Mouse (Mus musculus): ENCODE data around the gene Vmn2r29. TPM values are rescaled to one million over a fixed set of nuclear protein-coding genes. Genes with fewer than 3 reads are reported as not detected.
"Not testable (repeated sequence)": the region's sequence is repeated elsewhere in the genome, so short reads cannot be mapped to it uniquely, and the experiment has no call there.

Gene Vmn2r29
- 0.08 and 0.24 TPM in 2 replicates for polyA plus RNA-seq (2016; fragmentation: Nextera tagmentation; extraction: Ambion mirVana)

DNA sequence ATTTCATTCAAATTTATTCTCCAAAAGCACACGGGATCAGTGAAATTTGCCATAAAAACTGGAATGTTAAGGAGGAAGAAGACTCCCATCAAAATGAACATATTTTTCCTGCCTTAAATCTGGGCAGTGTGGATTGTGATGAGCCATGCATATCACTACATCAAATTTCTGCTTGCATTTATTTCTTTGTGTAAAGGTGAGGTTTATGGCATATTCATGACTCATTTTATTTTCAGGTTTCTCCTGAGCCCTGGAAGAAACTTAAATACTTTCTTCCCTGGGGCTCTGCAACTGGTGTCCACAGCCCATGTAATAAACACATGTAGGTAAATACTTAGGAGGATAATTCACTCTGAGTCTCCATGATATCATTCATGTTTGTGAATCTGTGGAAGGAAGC, at the start of gene Vmn2r29:
Gene Vmn2r29 (minus strand): TSS at position 101 of the 400 bp plus-strand sequence.
- H3K27me3 ChIP-seq (replicated peaks); ATAC-seq (ENCODE audit: insufficient number of reproducible peaks, low FRiP score); H3K9ac ChIP-seq; H3K27ac ChIP-seq (ENCODE audit: poor library complexity, severe bottlenecking); H3K4me2 ChIP-seq; H3K36me3 ChIP-seq; H3K4me3 ChIP-seq; H3K4me1 ChIP-seq (replicated peaks); H3K9me3 ChIP-seq (replicated peaks): not testable (repeated sequence)
- no CpG with 5 or more reads among the region's 1 CpGs for WGBS

DNA sequence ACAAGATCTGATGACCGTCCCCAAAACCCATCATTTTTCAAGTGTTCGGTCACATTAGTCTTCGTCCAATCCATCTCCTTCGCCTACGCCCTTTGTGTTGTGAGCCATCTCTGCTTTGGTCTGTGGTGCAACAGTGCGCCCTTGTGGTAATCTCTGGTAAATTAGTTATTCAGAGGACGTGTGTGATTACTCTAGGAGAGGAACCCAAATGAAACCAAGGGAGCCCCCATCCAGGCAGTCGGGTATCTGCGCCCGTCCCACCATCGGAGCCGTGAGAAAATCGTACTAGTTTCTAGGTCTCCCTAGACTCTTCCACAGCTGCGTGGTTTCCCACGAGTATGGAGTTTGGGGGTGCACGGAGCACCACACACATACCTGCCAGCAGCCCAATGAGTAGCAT, 48.5 kb upstream of the Vmn2r29 start:
- Histone ChIP-seq H3K9ac (no peak overlapping the region), H3K9me3 (replicated peaks) (no peaks in the 10 kb centered on the region), H3K4me3 (no peak overlapping the region), H3K27me3 (replicated peaks) (no peaks in the 10 kb centered on the region), H3K27ac (ENCODE audit: poor library complexity, severe bottlenecking) (no peak overlapping the region), H3K4me1 (replicated peaks) (peaks cover 6% of the 10 kb centered on the region), H3K36me3 (peaks cover 47% of the 10 kb centered on the region), H3K4me2 (no peak overlapping the region)
- WGBS, result 82% methylated on average over 16 of the region's 16 CpGs
- ATAC-seq (ENCODE audit: insufficient number of reproducible peaks, low FRiP score), result no peak

DNA sequence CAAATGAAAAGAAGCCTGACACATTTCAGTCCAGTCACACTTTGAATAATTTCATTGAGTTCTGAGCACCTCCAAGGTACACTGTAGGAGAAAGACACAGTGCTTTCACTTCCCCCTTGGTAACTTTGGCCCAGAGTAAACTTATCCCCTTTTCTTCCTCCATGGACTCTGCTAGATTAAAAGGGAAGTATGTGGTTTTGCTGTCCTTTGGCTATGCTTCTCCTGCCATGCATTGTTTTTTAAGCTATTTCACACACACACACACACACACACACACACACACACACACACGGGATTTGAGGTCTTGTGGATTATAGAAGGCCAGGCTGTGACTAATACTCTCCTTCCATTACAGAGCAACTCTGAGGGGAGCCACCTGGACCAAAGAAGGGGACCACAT, 34.3 kb upstream of the Vmn2r29 start:
- Histone ChIP-seq H3K9me3 (replicated peaks) (peaks cover 4% of the 10 kb centered on the region), H3K4me2 (no peak overlapping the region), H3K4me1 (replicated peaks) (no peaks in the 10 kb centered on the region), H3K27me3 (replicated peaks) (no peaks in the 10 kb centered on the region), H3K4me3 (no peak overlapping the region), H3K36me3 (peaks cover 31% of the 10 kb centered on the region), H3K9ac (no peak overlapping the region), H3K27ac (ENCODE audit: poor library complexity, severe bottlenecking) (no peak overlapping the region)
- whole genome bisulfite sequencing, result 65% methylated on average over 1 of the region's 1 CpGs
- no peak for ATAC-seq (ENCODE audit: insufficient number of reproducible peaks, low FRiP score)

DNA sequence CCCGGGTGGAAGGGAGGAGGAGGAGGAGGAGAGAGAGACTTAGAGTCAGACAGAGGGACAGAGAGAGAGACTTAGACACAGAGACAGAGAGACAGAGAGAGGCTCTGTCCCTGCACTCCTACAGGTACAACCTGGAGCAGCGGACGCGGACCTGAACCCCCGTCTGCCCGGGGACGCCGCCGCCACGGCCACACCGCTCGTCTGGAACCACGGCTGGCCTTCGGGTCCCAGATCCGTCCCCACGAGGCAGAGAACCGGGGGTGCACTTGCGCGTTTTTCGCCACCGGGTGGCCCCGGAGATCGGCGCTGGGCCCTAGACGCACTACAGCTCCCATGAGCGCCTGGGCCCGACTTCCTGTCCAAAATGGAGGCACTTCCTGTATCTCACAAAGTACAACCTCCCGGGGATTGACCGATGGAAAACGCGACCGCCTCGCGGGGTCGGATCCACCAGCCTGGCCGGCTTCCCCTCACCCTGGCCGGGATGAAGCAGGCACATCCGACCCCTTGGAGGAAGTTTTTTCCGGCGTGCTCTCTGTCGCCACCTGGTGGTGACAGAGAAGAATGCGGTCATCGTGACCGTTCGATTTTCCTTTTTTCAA, 30.9 kb upstream of the Vmn2r29 start, which contains the start of gene Gm45844:
Gene Gm45844 (minus strand): TSS at position 324 of the 602 bp plus-strand sequence.
- not testable (repeated sequence) for H3K27me3 ChIP-seq (replicated peaks); H3K27ac ChIP-seq (ENCODE audit: poor library complexity, severe bottlenecking); H3K9me3 ChIP-seq (replicated peaks); H3K4me1 ChIP-seq (replicated peaks); H3K36me3 ChIP-seq
- ATAC-seq (ENCODE audit: insufficient number of reproducible peaks, low FRiP score), result peak; percentile 100
- 0 out of 2 replicates have a peak within 1 kb of the TSS, but pooled peaks have one; percentile 0 for H3K9ac ChIP-seq
- WGBS, result 46% methylated on average over 45 of the region's 45 CpGs
- peak within 1 kb of the TSS; percentile 31 for H3K4me3 ChIP-seq
- peak within 1 kb of the TSS; percentile 22 for H3K4me2 ChIP-seq

DNA sequence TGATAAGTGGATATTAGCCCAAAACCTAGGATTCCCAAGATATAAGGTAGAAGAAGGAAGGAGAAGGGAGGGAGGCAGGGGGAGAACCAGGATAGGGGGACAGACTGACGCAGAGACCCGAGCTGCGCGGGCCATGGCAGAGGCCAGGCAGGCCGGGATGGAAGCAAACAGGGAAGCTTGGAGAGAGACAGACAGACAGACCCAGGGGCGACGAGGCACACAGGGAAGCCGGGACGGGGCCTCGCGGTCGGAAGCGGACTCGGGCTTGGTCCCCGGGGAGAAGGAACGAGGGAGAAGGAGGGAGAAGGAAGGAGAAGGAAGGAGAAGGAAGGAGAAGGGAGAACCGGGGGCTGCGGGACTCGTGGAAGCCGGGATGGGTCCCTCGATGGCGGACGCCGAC, 30.4 kb upstream of the Vmn2r29 start:
- H3K4me1 ChIP-seq (replicated peaks); H3K27ac ChIP-seq (ENCODE audit: poor library complexity, severe bottlenecking); H3K36me3 ChIP-seq; ATAC-seq (ENCODE audit: insufficient number of reproducible peaks, low FRiP score); H3K9me3 ChIP-seq (replicated peaks); H3K27me3 ChIP-seq (replicated peaks): not testable (repeated sequence)
- Histone ChIP-seq H3K9ac (0 out of 2 replicates have a peak overlapping the region, but pooled peaks have one; percentile 0), H3K4me3 (peak overlapping the region; percentile 31), H3K4me2 (peak overlapping the region; percentile 22)
- 55% methylated on average over 24 of the region's 24 CpGs for WGBS

DNA sequence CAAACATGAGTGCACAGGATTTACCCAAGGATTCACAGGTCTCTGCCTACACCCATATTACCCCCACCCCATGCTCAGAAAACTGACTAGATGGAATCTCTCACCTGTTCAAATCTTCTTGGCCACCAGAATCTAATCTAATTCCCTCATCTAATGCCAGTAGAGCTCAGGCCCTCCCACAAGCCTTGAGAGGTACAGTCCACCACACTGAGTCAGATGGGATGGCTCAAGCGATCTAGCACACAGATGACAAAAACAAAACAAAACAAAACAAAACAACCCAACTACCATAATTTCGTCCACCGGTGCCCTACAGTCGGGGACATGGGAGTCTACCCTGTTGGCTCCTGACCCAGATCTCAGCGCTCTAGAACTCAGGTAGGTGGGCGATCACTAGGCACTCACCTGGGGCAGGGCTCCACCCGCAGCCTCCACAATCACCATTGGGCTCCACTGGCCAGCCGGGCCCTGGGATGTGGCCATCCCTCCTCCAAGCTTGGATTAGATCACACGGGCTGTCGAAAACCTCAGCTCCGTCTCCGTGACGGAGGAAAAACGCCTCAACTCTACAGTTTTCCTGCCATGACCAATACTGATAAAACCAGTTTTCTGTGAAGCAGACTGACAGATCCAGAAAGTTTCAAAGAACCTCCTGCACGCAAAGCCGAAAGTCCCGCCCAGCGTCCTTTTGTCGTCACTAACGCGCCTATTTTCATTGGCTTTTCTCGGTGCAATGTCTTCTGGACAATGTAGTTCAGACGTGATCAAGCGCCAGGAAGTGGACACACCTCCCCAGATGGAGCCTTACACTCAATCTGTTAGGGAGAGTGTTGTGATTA, 37.6 kb downstream of the Vmn2r29 start, which contains the start of gene Zfp772:
Gene Zfp772 (minus strand): TSS at position 686 of the 839 bp plus-strand sequence.
- H3K27me3 ChIP-seq (replicated peaks); H3K36me3 ChIP-seq; ATAC-seq (ENCODE audit: insufficient number of reproducible peaks, low FRiP score); H3K4me1 ChIP-seq (replicated peaks); H3K27ac ChIP-seq (ENCODE audit: poor library complexity, severe bottlenecking); H3K9me3 ChIP-seq (replicated peaks): not testable (repeated sequence)
- WGBS, result 2% methylated on average over 24 of the region's 24 CpGs
- H3K9ac ChIP-seq, result peak within 1 kb of the TSS; percentile 69
- H3K4me2 ChIP-seq, result peak within 1 kb of the TSS; percentile 78
- peak within 1 kb of the TSS; percentile 61 for H3K4me3 ChIP-seq

DNA sequence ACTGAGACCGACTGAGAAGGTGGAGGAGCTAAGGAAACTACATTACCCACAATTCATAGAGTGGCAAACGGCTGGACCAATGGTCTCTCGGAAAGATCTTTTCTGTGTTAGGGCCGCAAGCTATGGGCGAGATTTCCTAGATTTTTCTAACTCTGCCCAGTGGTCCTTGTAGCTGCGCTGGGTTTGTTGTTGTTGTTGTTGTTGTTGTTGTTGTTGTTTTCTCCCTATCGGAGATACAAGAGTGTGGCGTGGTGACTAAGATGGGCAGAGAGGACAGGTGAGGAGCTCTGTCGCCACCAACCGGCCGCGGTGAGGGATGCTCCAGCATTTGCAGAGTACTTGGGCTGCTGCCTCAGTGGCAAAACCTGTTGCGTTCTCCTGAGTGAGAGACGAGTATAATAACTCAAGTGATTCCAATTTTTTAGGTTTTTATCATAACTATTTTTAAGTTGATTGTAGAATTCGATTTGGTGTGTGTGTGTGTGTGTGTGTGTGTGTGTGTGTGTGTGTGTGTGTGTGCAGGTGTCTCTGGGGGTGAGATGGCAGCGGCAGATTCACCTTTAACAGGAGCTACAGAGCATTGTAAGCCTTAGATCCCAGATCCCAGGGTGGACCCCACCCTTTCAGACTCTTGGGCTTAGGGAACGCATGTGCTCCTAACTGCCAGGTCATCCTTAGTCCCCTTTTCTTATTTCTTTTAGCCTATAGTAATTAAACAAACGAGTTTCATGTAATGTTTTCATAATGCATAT, 58.8 kb downstream of the Vmn2r29 start:
- Histone ChIP-seq H3K4me3 (peak overlapping the region; percentile 58), H3K9me3 (replicated peaks) (no peaks in the 10 kb centered on the region), H3K4me1 (replicated peaks) (no peaks in the 10 kb centered on the region), H3K9ac (no peak overlapping the region; the same call in 1 of the 2 replicates), H3K36me3 (no peaks in the 10 kb centered on the region), H3K27me3 (replicated peaks) (no peaks in the 10 kb centered on the region), H3K4me2 (peak overlapping the region; percentile 57), H3K27ac (ENCODE audit: poor library complexity, severe bottlenecking) (no peak overlapping the region)
- WGBS, result 10% methylated on average over 18 of the region's 18 CpGs
- peak; percentile 84; the same call in 1 of the 2 replicates for ATAC-seq (ENCODE audit: insufficient number of reproducible peaks, low FRiP score)

DNA sequence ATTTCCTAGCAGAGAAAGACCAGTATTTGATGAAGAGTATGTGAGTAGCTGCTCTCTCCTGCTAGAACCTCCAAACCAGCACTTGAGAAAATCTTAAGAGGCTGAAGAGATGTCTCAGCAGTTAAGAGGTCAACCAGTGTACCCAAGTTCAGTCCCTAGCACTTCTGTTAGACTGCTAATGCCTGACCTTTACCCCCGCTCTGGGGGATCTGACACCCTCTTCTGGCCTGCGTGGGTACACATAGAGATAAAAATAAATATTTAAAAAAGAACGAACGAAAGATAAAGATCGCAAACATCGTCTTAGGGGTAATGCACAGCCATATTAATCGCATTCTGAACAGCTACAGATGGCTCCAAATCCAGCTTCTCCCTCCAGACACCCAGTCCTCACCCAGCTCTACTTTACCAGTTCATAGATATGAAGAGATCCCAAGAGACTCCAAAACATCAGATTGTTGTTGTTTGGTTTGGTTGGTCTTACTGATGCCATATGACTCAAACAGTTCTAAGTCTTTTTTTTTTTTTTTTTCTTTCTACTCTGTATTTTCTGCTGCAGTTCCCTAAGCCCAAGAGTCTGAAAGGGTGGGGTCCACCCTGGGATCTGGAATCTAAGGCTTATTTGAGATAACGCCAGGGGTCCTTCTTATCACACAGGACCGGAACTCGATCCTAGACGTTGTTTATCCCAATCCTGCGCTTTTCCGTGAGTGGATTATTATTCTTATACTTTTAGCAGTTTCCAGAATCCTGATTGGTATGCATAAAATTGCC, 59.5 kb downstream of the Vmn2r29 start:
- no peak overlapping the region for H3K27ac ChIP-seq (ENCODE audit: poor library complexity, severe bottlenecking)
- H3K9ac ChIP-seq, result no peak overlapping the region
- peak overlapping the region; percentile 58 for H3K4me3 ChIP-seq
- H3K4me1 ChIP-seq (replicated peaks), result no peaks in the 10 kb centered on the region
- ATAC-seq (ENCODE audit: insufficient number of reproducible peaks, low FRiP score), result 0 out of 2 replicates have a peak, but pooled peaks have one; percentile 15
- peak overlapping the region; percentile 57 for H3K4me2 ChIP-seq
- H3K36me3 ChIP-seq, result peaks cover 5% of the 10 kb centered on the region; the same call in 1 of the 2 replicates
- WGBS, result 29% methylated on average over 13 of the region's 13 CpGs
- no peaks in the 10 kb centered on the region for H3K27me3 ChIP-seq (replicated peaks)
- no peaks in the 10 kb centered on the region for H3K9me3 ChIP-seq (replicated peaks)

DNA sequence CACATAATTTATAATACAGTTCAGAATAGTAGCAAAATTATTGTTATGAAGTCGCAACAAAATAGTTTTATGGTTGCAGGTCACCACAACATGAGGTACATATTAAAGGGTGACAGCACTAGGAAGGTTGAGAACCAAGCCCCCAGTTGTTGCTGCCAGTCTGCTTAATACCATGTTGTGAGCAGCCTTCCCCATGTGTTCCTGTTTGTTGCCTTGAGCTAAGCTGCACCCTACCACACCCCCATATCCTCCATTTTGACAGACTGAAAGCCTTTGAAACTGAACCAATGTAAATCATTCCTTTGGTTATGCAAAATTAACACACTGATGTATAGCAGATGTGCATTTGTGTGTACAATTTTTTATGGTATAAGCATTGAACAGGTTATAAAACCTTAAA, 61.2 kb downstream of the Vmn2r29 start:
- Histone ChIP-seq H3K27me3 (replicated peaks) (no peaks in the 10 kb centered on the region), H3K9me3 (replicated peaks) (no peaks in the 10 kb centered on the region), H3K27ac (ENCODE audit: poor library complexity, severe bottlenecking) (no peak overlapping the region), H3K4me3 (no peak overlapping the region), H3K36me3 (peaks cover 22% of the 10 kb centered on the region), H3K4me2 (no peak overlapping the region), H3K4me1 (replicated peaks) (no peaks in the 10 kb centered on the region), H3K9ac (no peak overlapping the region)
- WGBS, result 76% methylated on average over 1 of the region's 1 CpGs
- no peak for ATAC-seq (ENCODE audit: insufficient number of reproducible peaks, low FRiP score)

Data from heart, embryonic 12.5 days (tissue).